Mouse (Mus musculus): ENCODE measurements around the gene Zfhx3. TPM values are rescaled to one million over a fixed set of nuclear protein-coding genes. Genes with fewer than 3 reads are reported as not detected.

Zfhx3 gene
- polyA plus RNA-seq, 1 experiment from 2014 or later, result 2.4 TPM

DNA sequence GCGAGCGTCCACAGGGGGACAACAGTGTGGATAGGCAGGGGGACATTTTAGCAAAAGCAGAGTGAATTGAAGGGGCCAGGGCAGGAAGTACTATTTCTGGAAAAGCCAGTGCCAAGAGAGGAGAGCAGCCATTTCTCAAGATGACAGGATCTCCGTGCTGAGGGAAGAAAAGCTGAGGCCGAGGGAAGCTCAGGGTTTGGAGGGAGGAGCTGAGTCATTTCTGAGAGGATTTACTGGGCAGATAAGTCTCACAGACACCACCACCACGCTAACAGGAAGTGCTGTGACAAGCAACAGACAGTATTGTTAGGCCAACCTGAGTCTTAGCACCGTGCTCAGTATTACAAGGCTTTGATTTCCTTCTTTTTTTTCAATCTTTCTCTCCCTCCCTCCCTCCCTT is 973.0 kb downstream of the Zfhx3 start:
- H3K27me3 ChIP-seq (replicated peaks; ENCODE audit: control insufficient read depth, insufficient read depth, low read length), result no peaks in the 10 kb centered on the region
- no peak overlapping the region for H3K4me2 ChIP-seq (replicated peaks; ENCODE audit: low read depth)
- H3K9me3 ChIP-seq (ENCODE audit: control insufficient read depth), result no peaks in the 10 kb centered on the region
- H3K4me1 ChIP-seq (replicated peaks; ENCODE audit: control insufficient read depth, insufficient read depth, low read length), result 0 out of 2 replicates have a peak, but pooled peaks cover 3% of the 10 kb centered on the region
- H3K27ac ChIP-seq (ENCODE audit: low read depth, low read length), result no peak overlapping the region; the same call in 1 of the 2 replicates
- no peak overlapping the region for H3K4me3 ChIP-seq (ENCODE audit: low read depth, low read length)
- no peaks in the 10 kb centered on the region for H3K36me3 ChIP-seq (ENCODE audit: control insufficient read depth, insufficient read depth)
- ATAC-seq, result peak; percentile 50; the same call in 1 of the 2 replicates
- H3K9ac ChIP-seq (ENCODE audit: low read depth, low read length), result no peak overlapping the region
- TF ChIP-seq CTCF (IDR thresholded peaks at IDR 0.05; ENCODE audit: low read depth), result no peak
- WGBS, result 25% methylated on average over 6 of the region's 6 CpGs

DNA sequence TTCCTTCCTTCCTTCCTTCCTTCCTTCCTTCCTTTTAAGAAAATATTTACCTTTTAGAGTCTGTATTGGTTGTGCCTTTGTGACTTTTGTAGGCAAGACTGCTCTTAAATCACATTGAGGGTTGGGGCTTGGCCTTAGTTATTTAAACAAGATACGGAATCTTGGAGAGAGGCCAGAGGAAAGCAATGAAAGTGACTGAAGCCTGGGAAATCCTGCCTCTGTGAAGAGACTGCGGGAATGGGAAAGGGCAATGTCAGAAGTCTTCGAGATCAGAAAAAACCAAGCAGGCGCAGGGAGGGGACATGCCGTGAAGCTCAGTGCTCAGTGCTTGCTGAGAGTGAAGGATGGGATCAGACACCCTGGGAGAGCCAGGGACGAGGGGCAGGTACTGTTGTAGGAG is 973.4 kb downstream of the Zfhx3 start:
- Histone ChIP-seq H3K4me3 (ENCODE audit: low read depth, low read length) (no peak overlapping the region), H3K27me3 (replicated peaks; ENCODE audit: control insufficient read depth, insufficient read depth, low read length) (no peaks in the 10 kb centered on the region), H3K9ac (ENCODE audit: low read depth, low read length) (no peak overlapping the region), H3K4me2 (replicated peaks; ENCODE audit: low read depth) (no peak overlapping the region; the same call in 1 of the 2 replicates), H3K36me3 (ENCODE audit: control insufficient read depth, insufficient read depth) (no peaks in the 10 kb centered on the region), H3K9me3 (ENCODE audit: control insufficient read depth) (no peaks in the 10 kb centered on the region), H3K27ac (ENCODE audit: low read depth, low read length) (no peak overlapping the region), H3K4me1 (replicated peaks; ENCODE audit: control insufficient read depth, insufficient read depth, low read length) (0 out of 2 replicates have a peak, but pooled peaks cover 3% of the 10 kb centered on the region)
- no peak for ATAC-seq
- 23% methylated on average over 6 of the region's 6 CpGs for WGBS
- TF ChIP-seq CTCF (IDR thresholded peaks at IDR 0.05; ENCODE audit: low read depth), result no peak

- H3K4me2 ChIP-seq (replicated peaks; ENCODE audit: low read depth), result no peak overlapping the region
- 94% methylated on average over 7 of the region's 7 CpGs for WGBS
- no peaks in the 10 kb centered on the region for H3K36me3 ChIP-seq (ENCODE audit: control insufficient read depth, insufficient read depth)
- H3K9ac ChIP-seq (ENCODE audit: low read depth, low read length), result no peak overlapping the region
- no peak overlapping the region for H3K4me3 ChIP-seq (ENCODE audit: low read depth, low read length)
- H3K27ac ChIP-seq (ENCODE audit: low read depth, low read length), result no peak overlapping the region
- no peaks in the 10 kb centered on the region for H3K9me3 ChIP-seq (ENCODE audit: control insufficient read depth)
- no peaks in the 10 kb centered on the region for H3K27me3 ChIP-seq (replicated peaks; ENCODE audit: control insufficient read depth, insufficient read depth, low read length)
- TF ChIP-seq CTCF (IDR thresholded peaks at IDR 0.05; ENCODE audit: low read depth), result no peak
- 0 out of 2 replicates have a peak, but pooled peaks cover 3% of the 10 kb centered on the region for H3K4me1 ChIP-seq (replicated peaks; ENCODE audit: control insufficient read depth, insufficient read depth, low read length)
- ATAC-seq, result no peak
Measured at GRCm38 (mm10) chr8:108920151-108920550, 977.7 kb downstream of the Zfhx3 start.

DNA sequence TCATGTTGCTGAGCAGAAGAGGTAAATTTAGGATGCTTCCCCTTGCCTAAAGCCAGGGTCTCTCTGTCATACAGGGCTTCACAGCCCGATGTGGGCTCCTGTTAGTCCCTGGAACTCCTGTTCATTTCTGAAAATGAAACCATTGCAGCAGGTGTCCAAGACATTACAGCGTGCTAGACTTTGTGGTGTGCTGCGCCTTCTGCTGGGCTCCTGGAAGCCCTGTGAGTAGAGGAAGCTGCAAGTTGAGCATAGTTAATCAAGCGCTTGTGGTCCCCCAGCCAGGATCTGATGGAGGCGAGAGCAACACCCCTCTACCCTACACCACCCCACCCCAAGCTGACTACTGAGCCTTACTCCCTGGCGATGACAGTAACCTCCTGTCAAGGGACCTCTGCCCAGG is 980.7 kb downstream of the Zfhx3 start:
- Histone ChIP-seq H3K9me3 (ENCODE audit: control insufficient read depth) (no peaks in the 10 kb centered on the region), H3K36me3 (ENCODE audit: control insufficient read depth, insufficient read depth) (no peaks in the 10 kb centered on the region), H3K27me3 (replicated peaks; ENCODE audit: control insufficient read depth, insufficient read depth, low read length) (no peaks in the 10 kb centered on the region), H3K9ac (ENCODE audit: low read depth, low read length) (no peak overlapping the region), H3K4me1 (replicated peaks; ENCODE audit: control insufficient read depth, insufficient read depth, low read length) (no peaks in the 10 kb centered on the region), H3K27ac (ENCODE audit: low read depth, low read length) (no peak overlapping the region; the same call in 1 of the 2 replicates), H3K4me3 (ENCODE audit: low read depth, low read length) (no peak overlapping the region), H3K4me2 (replicated peaks; ENCODE audit: low read depth) (no peak overlapping the region)
- TF ChIP-seq CTCF (IDR thresholded peaks at IDR 0.05; ENCODE audit: low read depth), result no peak
- 91% methylated on average over 6 of the region's 6 CpGs for WGBS
- ATAC-seq, result no peak

- WGBS, result 91% methylated on average over 9 of the region's 9 CpGs
- H3K27me3 ChIP-seq (replicated peaks; ENCODE audit: control insufficient read depth, insufficient read depth, low read length), result no peaks in the 10 kb centered on the region
Measured at GRCm38 (mm10) chr8:108924526-108924925, 982.1 kb downstream of the Zfhx3 start.

DNA sequence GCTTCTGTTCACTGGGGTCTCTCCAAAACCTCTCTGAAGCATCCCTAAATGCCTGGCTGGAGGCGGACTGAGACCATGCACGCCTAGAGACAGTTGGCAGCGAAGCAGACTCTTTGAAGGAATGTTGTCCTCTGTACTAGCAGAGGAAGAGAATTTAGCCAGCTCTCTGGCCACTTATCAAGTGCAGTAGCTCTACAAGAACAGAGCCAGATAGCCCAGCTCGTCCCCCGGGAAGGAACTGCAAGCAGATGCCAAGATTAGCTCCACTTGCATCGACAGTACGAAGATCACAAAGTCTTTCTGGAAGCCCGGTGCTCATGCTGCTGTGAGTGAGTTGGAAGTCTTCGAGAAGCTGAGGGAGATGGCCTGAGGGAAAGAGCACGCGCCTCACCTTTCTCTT is 983.7 kb downstream of the Zfhx3 start:
- Histone ChIP-seq H3K9me3 (ENCODE audit: control insufficient read depth) (no peaks in the 10 kb centered on the region), H3K4me1 (replicated peaks; ENCODE audit: control insufficient read depth, insufficient read depth, low read length) (no peaks in the 10 kb centered on the region), H3K9ac (ENCODE audit: low read depth, low read length) (no peak overlapping the region), H3K4me3 (ENCODE audit: low read depth, low read length) (no peak overlapping the region), H3K4me2 (replicated peaks; ENCODE audit: low read depth) (no peak overlapping the region), H3K36me3 (ENCODE audit: control insufficient read depth, insufficient read depth) (no peaks in the 10 kb centered on the region), H3K27me3 (replicated peaks; ENCODE audit: control insufficient read depth, insufficient read depth, low read length) (no peaks in the 10 kb centered on the region), H3K27ac (ENCODE audit: low read depth, low read length) (no peak overlapping the region)
- WGBS, result 68% methylated on average over 11 of the region's 11 CpGs
- ATAC-seq, result no peak
- no peak for TF ChIP-seq CTCF (IDR thresholded peaks at IDR 0.05; ENCODE audit: low read depth)

More at GRCm38 (mm10) chr8:108924526-108924925, 982.1 kb downstream of the Zfhx3 start:
- Histone ChIP-seq H3K4me2 (replicated peaks; ENCODE audit: low read depth) (no peak overlapping the region), H3K27ac (ENCODE audit: low read depth, low read length) (no peak overlapping the region), H3K4me1 (replicated peaks; ENCODE audit: control insufficient read depth, insufficient read depth, low read length) (no peaks in the 10 kb centered on the region), H3K9me3 (ENCODE audit: control insufficient read depth) (no peaks in the 10 kb centered on the region), H3K4me3 (ENCODE audit: low read depth, low read length) (no peak overlapping the region), H3K36me3 (ENCODE audit: control insufficient read depth, insufficient read depth) (no peaks in the 10 kb centered on the region), H3K9ac (ENCODE audit: low read depth, low read length) (no peak overlapping the region)
- ATAC-seq, result no peak
- TF ChIP-seq CTCF (IDR thresholded peaks at IDR 0.05; ENCODE audit: low read depth), result no peak

- Histone ChIP-seq H3K36me3 (ENCODE audit: control insufficient read depth, insufficient read depth) (peaks cover 9% of the 10 kb centered on the region; the same call in 1 of the 2 replicates), H3K4me2 (replicated peaks; ENCODE audit: low read depth) (no peak overlapping the region), H3K9ac (ENCODE audit: low read depth, low read length) (no peak overlapping the region), H3K27ac (ENCODE audit: low read depth, low read length) (no peak overlapping the region), H3K4me1 (replicated peaks; ENCODE audit: control insufficient read depth, insufficient read depth, low read length) (no peaks in the 10 kb centered on the region), H3K9me3 (ENCODE audit: control insufficient read depth) (no peaks in the 10 kb centered on the region), H3K4me3 (ENCODE audit: low read depth, low read length) (no peak overlapping the region), H3K27me3 (replicated peaks; ENCODE audit: control insufficient read depth, insufficient read depth, low read length) (no peaks in the 10 kb centered on the region)
- ATAC-seq, result no peak
- TF ChIP-seq CTCF (IDR thresholded peaks at IDR 0.05; ENCODE audit: low read depth), result peak; percentile 34
- 59% methylated on average over 5 of the region's 5 CpGs for WGBS
Measured at GRCm38 (mm10) chr8:108930635-108931034, 988.2 kb downstream of the Zfhx3 start.

Data from intestine, postnatal 0 days (tissue).